Mouse (Mus musculus) C2C12 (cell line): ENCODE data around the gene Lamp1. TPM values are rescaled to one million over a fixed set of nuclear protein-coding genes. Genes with fewer than 3 reads are reported as not detected.
A peak's percentile ranks its signal among the peaks of the same experiment; 100 is the strongest.

ENCODE experiments used
- H3K27me3 ChIP-seq: one replicate; pipeline ENCODE4 v1.6.1; 2011; ENCODE audit not compliant: control insufficient read depth, insufficient read depth, insufficient read length
- H3K36me3 ChIP-seq: one replicate; pipeline ENCODE4 v1.6.1; 2011; ENCODE audit not compliant: control insufficient read depth, insufficient read depth
- H3K4me3 ChIP-seq: one replicate; pipeline ENCODE4 v1.5.1; 2011; ENCODE audit warnings: mild to moderate bottlenecking, control low read depth; ENCODE audit not compliant: poor library complexity, insufficient read depth, severe bottlenecking
- H3K79me2 ChIP-seq: one replicate; pipeline ENCODE4 v1.6.1; 2011; ENCODE audit not compliant: control insufficient read depth, insufficient read depth
- H3K79me3 ChIP-seq: one replicate; pipeline ENCODE4 v1.6.1; 2011; ENCODE audit warnings: low read depth, control low read depth
- H3ac ChIP-seq: one replicate; pipeline ENCODE3; 2011; ENCODE audit warnings: low read depth; ENCODE audit not compliant: control insufficient read depth, insufficient read length
- CEBPB ChIP-seq: IDR thresholded peaks from one replicate; pipeline ENCODE4 v1.6.1; 2011; ENCODE audit warnings: low read depth, mild to moderate bottlenecking, control low read depth, moderate library complexity
- CTCF ChIP-seq: IDR thresholded peaks from one replicate; pipeline ENCODE4 v1.5.1; 2011; ENCODE audit not compliant: control insufficient read depth, insufficient read depth, insufficient read length
- FOSL1 ChIP-seq: IDR thresholded peaks from one replicate; pipeline ENCODE4 v1.8.0; 2011; ENCODE audit warnings: mild to moderate bottlenecking, low read length; ENCODE audit not compliant: poor library complexity, insufficient read depth, severe bottlenecking
- MAX ChIP-seq: IDR thresholded peaks from one replicate; pipeline ENCODE4 v1.6.1; 2011; ENCODE audit warnings: mild to moderate bottlenecking, control low read depth
- MYOD1 ChIP-seq: IDR thresholded peaks from one replicate; pipeline ENCODE4 v1.6.1; 2011; ENCODE audit warnings: low read depth; ENCODE audit not compliant: control insufficient read depth, insufficient read length
- MYOG ChIP-seq: IDR thresholded peaks from one replicate; pipeline ENCODE4 v1.6.1; 2011; ENCODE audit not compliant: control insufficient read depth, insufficient read length; ENCODE audit errors: extremely low read depth
- USF1 ChIP-seq: IDR thresholded peaks from one replicate; pipeline ENCODE4 v1.6.1; 2011; ENCODE audit warnings: low read depth, mild to moderate bottlenecking, control low read depth, moderate library complexity
- long read RNA-seq, 2 experiments: library from polyadenylated mRNA; unstranded; transcript quantifications; one replicate each; pipeline ENCODE4 v2.0.0; 2019 to 2020
- polyA plus RNA-seq: library from polyadenylated mRNA; unstranded; fragments of >200 nt; fragmentation: generic; extraction: Trizol; gene quantifications from one replicate; pipeline ENCODE4 v1.2.1, GENCODE M21; 2012; ENCODE audit warnings: missing spikeins

Lamp1 gene
- 352 TPM for polyA plus RNA-seq
- long read RNA-seq, experiment 1, transcript Lamp1-201 (9 exons, 2,229 nt) = major isoform, 644 of 779 reads
- long read RNA-seq, experiment 1, partial matches to known transcripts = 68 of 779 reads
- long read RNA-seq, experiment 1, other reads (novel, unspliced or antisense) = 67 of 779 reads
- long read RNA-seq, experiment 2, transcript Lamp1-201 (9 exons, 2,229 nt) = major isoform, 2,555 of 2,870 reads
- long read RNA-seq, experiment 2, partial matches to known transcripts = 36 of 2,870 reads
- long read RNA-seq, experiment 2, other reads (novel, unspliced or antisense) = 279 of 2,870 reads

- Histone ChIP-seq H3K27me3 (no peaks in the 10 kb centered on the region), H3K4me3 (peak within 1 kb of the TSS; percentile 91), H3K79me3 (peaks cover 47% of the 10 kb centered on the region), H3K79me2 (peaks cover 48% of the 10 kb centered on the region), H3ac (peak within 1 kb of the TSS; percentile 95), H3K36me3 (peaks cover 7% of the 10 kb centered on the region)
- TF ChIP-seq USF1 = peak; percentile 98
- no peak for TF ChIP-seq MYOD1
- TF ChIP-seq MAX = peak; percentile 85
- TF ChIP-seq CTCF = no peak
Observed at GRCm38 (mm10) chr8:13158718-13159376, at the start of gene Lamp1. Gene Lamp1 (plus strand): TSS chr8:13159161.

- TF ChIP-seq MYOG (no peak), MYOD1 (no peak), USF1 (no peak), CEBPB (no peak), FOSL1 (no peak), MAX (no peak), CTCF (no peak)
- Histone ChIP-seq H3K36me3 (peaks cover 15% of the 10 kb centered on the region), H3ac (no peak overlapping the region), H3K79me3 (peaks cover 77% of the 10 kb centered on the region), H3K79me2 (peaks cover 93% of the 10 kb centered on the region), H3K27me3 (no peaks in the 10 kb centered on the region), H3K4me3 (no peak overlapping the region)
Observed at GRCm38 (mm10) chr8:13109416-13109960, 49.5 kb upstream of the Lamp1 start.

GRCm38 (mm10) chr8:13111917-13112316, 47.0 kb upstream of the Lamp1 start:
- Histone ChIP-seq H3K79me3 (peaks cover 78% of the 10 kb centered on the region), H3K79me2 (peaks cover 88% of the 10 kb centered on the region), H3K27me3 (no peaks in the 10 kb centered on the region), H3K4me3 (no peak overlapping the region), H3ac (no peak overlapping the region), H3K36me3 (peaks cover 22% of the 10 kb centered on the region)
- TF ChIP-seq USF1 (no peak), CTCF (no peak), MYOG (no peak), MYOD1 (no peak), CEBPB (no peak), MAX (no peak), FOSL1 (no peak)

GRCm38 (mm10) chr8:13113232-13113631, 45.7 kb upstream of the Lamp1 start:
- H3K36me3 ChIP-seq = peaks cover 16% of the 10 kb centered on the region
- peaks cover 75% of the 10 kb centered on the region for H3K79me2 ChIP-seq
- H3K79me3 ChIP-seq = peaks cover 65% of the 10 kb centered on the region
- no peaks in the 10 kb centered on the region for H3K27me3 ChIP-seq
- TF ChIP-seq CTCF (no peak), CEBPB (no peak), MYOD1 (no peak), MYOG (no peak), MAX (no peak), FOSL1 (no peak), USF1 (no peak)
- no peak overlapping the region for H3K4me3 ChIP-seq
- no peak overlapping the region for H3ac ChIP-seq

DNA sequence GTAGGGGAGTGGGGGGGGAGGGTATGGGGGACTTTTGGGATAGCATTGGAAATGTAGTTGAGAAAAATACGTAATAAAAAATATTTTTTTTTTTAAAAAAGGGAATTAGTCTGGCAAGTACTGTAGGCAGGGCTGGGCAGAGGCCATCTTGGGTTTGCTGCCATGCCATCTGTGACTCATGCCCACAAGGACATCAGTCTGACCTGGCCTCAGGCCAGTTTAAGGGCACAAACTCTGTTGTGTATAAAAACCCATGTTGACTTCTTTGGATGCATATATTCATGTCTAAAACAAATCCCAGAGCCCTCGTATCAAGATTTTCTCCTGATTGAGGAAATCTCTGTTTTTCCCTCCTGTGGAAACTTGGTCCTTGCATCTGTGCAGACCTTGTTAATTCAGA, 41.9 kb upstream of the Lamp1 start:
- H3K27me3 ChIP-seq = no peaks in the 10 kb centered on the region
- TF ChIP-seq CTCF = no peak
- TF ChIP-seq FOSL1 = no peak
- no peak for TF ChIP-seq MYOD1
- TF ChIP-seq USF1 = no peak
- TF ChIP-seq MYOG = no peak
- TF ChIP-seq MAX = no peak
- TF ChIP-seq CEBPB = no peak
- H3K79me3 ChIP-seq = peaks cover 27% of the 10 kb centered on the region
- peaks cover 19% of the 10 kb centered on the region for H3K36me3 ChIP-seq
- peaks cover 36% of the 10 kb centered on the region for H3K79me2 ChIP-seq
- H3K4me3 ChIP-seq = no peak overlapping the region
- H3ac ChIP-seq = no peak overlapping the region
